Mouse (Mus musculus): ENCODE data around the gene Slc35f4. TPM values are rescaled to one million over a fixed set of nuclear protein-coding genes. Genes with fewer than 3 reads are reported as not detected.

Slc35f4 gene
- polyA plus RNA-seq, 1 experiment from 2014 or later, result 0.18 TPM

- Histone ChIP-seq H3K4me3 (ENCODE audit: low read depth, low read length) (no peak overlapping the region), H3K27ac (replicated peaks) (no peak overlapping the region), H3K36me3 (ENCODE audit: control insufficient read depth, insufficient read depth, low read length) (no peaks in the 10 kb centered on the region), H3K27me3 (ENCODE audit: control insufficient read depth, insufficient read depth, low read length) (no peaks in the 10 kb centered on the region), H3K9ac (ENCODE audit: low read length) (no peak overlapping the region), H3K4me1 (replicated peaks; ENCODE audit: control insufficient read depth, insufficient read depth) (no peaks in the 10 kb centered on the region), H3K9me3 (ENCODE audit: control insufficient read depth, low read length) (no peaks in the 10 kb centered on the region), H3K4me2 (replicated peaks; ENCODE audit: low read depth) (no peak overlapping the region)
- ATAC-seq (ENCODE audit: low FRiP score, low TSS enrichment) (no peak), DNase-seq (ENCODE audit: low spot score) (no peak)
- WGBS, result 62% methylated on average over 7 of the region's 7 CpGs
- TF ChIP-seq CTCF (IDR thresholded peaks at IDR 0.05; ENCODE audit: low read depth), result no peak
- TF ChIP-seq EP300 (optimal IDR thresholded peaks at IDR 0.05), result no peak
Observed at GRCm38 (mm10) chr14:49348164-49348896, 177.5 kb downstream of the Slc35f4 start.

DNA sequence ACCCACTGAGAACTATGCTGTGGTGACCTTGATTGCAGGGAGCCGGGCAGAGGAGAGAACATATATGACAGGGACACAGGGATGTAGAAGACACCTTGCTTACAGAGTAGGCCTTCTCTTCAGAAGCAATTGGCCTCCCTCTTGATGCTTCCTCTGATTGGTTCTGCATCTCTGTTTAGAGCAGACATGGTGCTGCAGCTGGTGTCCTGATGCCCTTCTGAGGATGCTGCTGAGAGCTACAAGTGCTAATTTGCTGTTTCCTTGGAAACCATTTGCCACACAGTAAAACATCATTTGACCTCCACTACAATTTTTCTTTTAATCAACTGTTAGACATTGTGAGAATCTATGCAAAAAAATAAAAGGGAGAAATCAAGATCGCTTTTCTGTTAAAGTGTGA, 180.0 kb downstream of the Slc35f4 start:
- no peak overlapping the region for H3K4me2 ChIP-seq (replicated peaks; ENCODE audit: low read depth)
- no peak overlapping the region for H3K27ac ChIP-seq (replicated peaks)
- H3K27me3 ChIP-seq (ENCODE audit: control insufficient read depth, insufficient read depth, low read length), result no peaks in the 10 kb centered on the region
- H3K36me3 ChIP-seq (ENCODE audit: control insufficient read depth, insufficient read depth, low read length), result no peaks in the 10 kb centered on the region
- H3K4me3 ChIP-seq (ENCODE audit: low read depth, low read length), result no peak overlapping the region
- DNase-seq (ENCODE audit: low spot score) (no peak), ATAC-seq (ENCODE audit: low FRiP score, low TSS enrichment) (no peak)
- H3K9ac ChIP-seq (ENCODE audit: low read length), result no peak overlapping the region
- no peaks in the 10 kb centered on the region for H3K9me3 ChIP-seq (ENCODE audit: control insufficient read depth, low read length)
- TF ChIP-seq CTCF (IDR thresholded peaks at IDR 0.05; ENCODE audit: low read depth) (no peak), EP300 (optimal IDR thresholded peaks at IDR 0.05) (no peak)
- 88% methylated on average over 2 of the region's 2 CpGs for WGBS
- H3K4me1 ChIP-seq (replicated peaks; ENCODE audit: control insufficient read depth, insufficient read depth), result no peaks in the 10 kb centered on the region

- no peak overlapping the region for H3K4me2 ChIP-seq (replicated peaks; ENCODE audit: low read depth)
- DNase-seq (ENCODE audit: low spot score) (no peak), ATAC-seq (ENCODE audit: low FRiP score, low TSS enrichment) (no peak)
Observed at GRCm38 (mm10) chr14:49337011-49337410, 188.8 kb downstream of the Slc35f4 start.

DNA sequence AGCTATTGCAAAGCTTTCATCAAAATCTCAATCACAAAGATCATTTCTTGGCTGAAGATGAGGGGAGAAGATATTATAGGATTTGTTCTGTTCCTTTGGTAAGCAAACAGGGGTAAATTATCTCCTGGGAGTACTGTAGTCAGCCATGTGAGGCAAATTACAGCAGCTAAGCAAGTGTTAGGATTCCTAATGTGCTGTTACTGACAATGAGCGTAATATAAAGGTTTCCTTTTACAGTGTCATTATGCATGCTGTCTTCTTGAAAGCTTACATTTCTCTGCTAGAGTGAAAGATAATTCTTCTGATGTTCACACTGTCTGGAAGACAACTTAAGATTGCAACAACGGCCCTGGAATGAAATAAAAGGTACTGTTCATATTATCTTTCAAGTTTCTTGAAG, 192.0 kb downstream of the Slc35f4 start:
- Histone ChIP-seq H3K4me1 (replicated peaks; ENCODE audit: control insufficient read depth, insufficient read depth) (no peaks in the 10 kb centered on the region), H3K4me3 (ENCODE audit: low read depth, low read length) (no peak overlapping the region), H3K36me3 (ENCODE audit: control insufficient read depth, insufficient read depth, low read length) (no peaks in the 10 kb centered on the region), H3K9me3 (ENCODE audit: control insufficient read depth, low read length) (no peaks in the 10 kb centered on the region), H3K9ac (ENCODE audit: low read length) (no peak overlapping the region), H3K27ac (replicated peaks) (no peak overlapping the region), H3K4me2 (replicated peaks; ENCODE audit: low read depth) (no peak overlapping the region), H3K27me3 (ENCODE audit: control insufficient read depth, insufficient read depth, low read length) (no peaks in the 10 kb centered on the region)
- WGBS, result 81% methylated on average over 2 of the region's 2 CpGs
- ATAC-seq (ENCODE audit: low FRiP score, low TSS enrichment) (no peak), DNase-seq (ENCODE audit: low spot score) (no peak)
- TF ChIP-seq EP300 (optimal IDR thresholded peaks at IDR 0.05) (no peak), CTCF (IDR thresholded peaks at IDR 0.05; ENCODE audit: low read depth) (no peak)

More at GRCm38 (mm10) chr14:49337011-49337410, 188.8 kb downstream of the Slc35f4 start:
- Histone ChIP-seq H3K27ac (replicated peaks) (no peak overlapping the region), H3K27me3 (ENCODE audit: control insufficient read depth, insufficient read depth, low read length) (no peaks in the 10 kb centered on the region), H3K4me1 (replicated peaks; ENCODE audit: control insufficient read depth, insufficient read depth) (no peaks in the 10 kb centered on the region), H3K9me3 (ENCODE audit: control insufficient read depth, low read length) (no peaks in the 10 kb centered on the region), H3K9ac (ENCODE audit: low read length) (no peak overlapping the region), H3K4me3 (ENCODE audit: low read depth, low read length) (no peak overlapping the region), H3K36me3 (ENCODE audit: control insufficient read depth, insufficient read depth, low read length) (no peaks in the 10 kb centered on the region)
- TF ChIP-seq EP300 (optimal IDR thresholded peaks at IDR 0.05), result no peak
- no peak for TF ChIP-seq CTCF (IDR thresholded peaks at IDR 0.05; ENCODE audit: low read depth)
- 51% methylated on average over 4 of the region's 4 CpGs for WGBS

DNA sequence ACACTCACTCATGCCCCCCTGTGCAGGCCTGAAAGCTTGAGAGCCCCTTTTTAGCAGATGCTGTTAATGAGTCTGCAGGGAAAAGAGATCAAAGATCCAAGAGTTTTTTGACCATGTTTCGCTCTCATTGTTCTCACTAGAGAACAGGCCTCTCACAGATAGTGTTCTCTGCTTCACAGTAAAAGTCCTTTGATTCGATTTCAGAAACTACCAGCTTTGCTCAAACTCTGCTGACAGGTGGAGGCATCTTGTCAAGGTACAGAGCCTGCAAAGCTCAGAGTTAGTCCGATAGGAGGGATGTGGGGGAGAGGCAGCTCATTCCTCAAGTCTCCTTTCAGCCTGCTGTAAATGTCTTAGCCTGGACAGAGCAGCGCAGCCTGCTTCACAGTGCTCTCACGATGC, 209.4 kb downstream of the Slc35f4 start:
- H3K27me3 ChIP-seq (ENCODE audit: control insufficient read depth, insufficient read depth, low read length), result no peaks in the 10 kb centered on the region
- H3K4me1 ChIP-seq (replicated peaks; ENCODE audit: control insufficient read depth, insufficient read depth), result no peaks in the 10 kb centered on the region
- H3K27ac ChIP-seq (replicated peaks), result no peak overlapping the region
- ATAC-seq (ENCODE audit: low FRiP score, low TSS enrichment) (no peak), DNase-seq (ENCODE audit: low spot score) (no peak)
- H3K36me3 ChIP-seq (ENCODE audit: control insufficient read depth, insufficient read depth, low read length), result no peaks in the 10 kb centered on the region
- H3K4me3 ChIP-seq (ENCODE audit: low read depth, low read length), result no peak overlapping the region
- TF ChIP-seq CTCF (IDR thresholded peaks at IDR 0.05; ENCODE audit: low read depth) (no peak), EP300 (optimal IDR thresholded peaks at IDR 0.05) (no peak)
- H3K4me2 ChIP-seq (replicated peaks; ENCODE audit: low read depth), result no peak overlapping the region
- no peaks in the 10 kb centered on the region for H3K9me3 ChIP-seq (ENCODE audit: control insufficient read depth, low read length)
- 31% methylated on average over 5 of the region's 5 CpGs for WGBS
- H3K9ac ChIP-seq (ENCODE audit: low read length), result no peak overlapping the region

- no peak for TF ChIP-seq EP300 (optimal IDR thresholded peaks at IDR 0.05)
- TF ChIP-seq CTCF (IDR thresholded peaks at IDR 0.05; ENCODE audit: low read depth), result no peak
- Histone ChIP-seq H3K9ac (ENCODE audit: low read length) (no peak overlapping the region), H3K36me3 (ENCODE audit: control insufficient read depth, insufficient read depth, low read length) (no peaks in the 10 kb centered on the region), H3K27me3 (ENCODE audit: control insufficient read depth, insufficient read depth, low read length) (no peaks in the 10 kb centered on the region), H3K4me3 (ENCODE audit: low read depth, low read length) (no peak overlapping the region), H3K4me2 (replicated peaks; ENCODE audit: low read depth) (no peak overlapping the region), H3K27ac (replicated peaks) (no peak overlapping the region), H3K4me1 (replicated peaks; ENCODE audit: control insufficient read depth, insufficient read depth) (no peaks in the 10 kb centered on the region), H3K9me3 (ENCODE audit: control insufficient read depth, low read length) (no peaks in the 10 kb centered on the region)
- ATAC-seq (ENCODE audit: low FRiP score, low TSS enrichment) (no peak), DNase-seq (ENCODE audit: low spot score) (no peak)
- WGBS, result 59% methylated on average over 7 of the region's 7 CpGs
Observed at GRCm38 (mm10) chr14:49313981-49314380, 211.9 kb downstream of the Slc35f4 start.

All from stomach, postnatal 0 days (tissue).